Mouse (Mus musculus) left cerebral cortex, postnatal 36 days (tissue): ENCODE measurements around the gene Lgi4. TPM values are rescaled to one million over a fixed set of nuclear protein-coding genes. Genes with fewer than 3 reads are reported as not detected.

Source experiments
- DNase-seq, 2 experiments: peaks; one replicate each; pipeline ENCODE4 v3.0.0; 2021 to 2022; ENCODE audit warnings: low spot score in 2 of 2, mixed read lengths in 1 of 2
- intact Hi-C: fragments of 180-260 bp; cut with DNase I; formaldehyde crosslinking; loops from one replicate; pipeline ENCODE4 v1.15.1; 2025
- microRNA-seq: library from miRNA; unstranded; fragments of <30 nt; microRNA quantifications from one replicate; pipeline ENCODE4 v1.2.0, GENCODE M21; 2022
- total RNA-seq, 2 experiments: library from RNA; stranded (reverse); gene quantifications; 2 replicates each; pipeline ENCODE4 v1.2.3; 2021

The Lgi4 gene
- total RNA-seq, 2 experiments from 2014 or later, result 27.4 to 28.7 TPM

DNA sequence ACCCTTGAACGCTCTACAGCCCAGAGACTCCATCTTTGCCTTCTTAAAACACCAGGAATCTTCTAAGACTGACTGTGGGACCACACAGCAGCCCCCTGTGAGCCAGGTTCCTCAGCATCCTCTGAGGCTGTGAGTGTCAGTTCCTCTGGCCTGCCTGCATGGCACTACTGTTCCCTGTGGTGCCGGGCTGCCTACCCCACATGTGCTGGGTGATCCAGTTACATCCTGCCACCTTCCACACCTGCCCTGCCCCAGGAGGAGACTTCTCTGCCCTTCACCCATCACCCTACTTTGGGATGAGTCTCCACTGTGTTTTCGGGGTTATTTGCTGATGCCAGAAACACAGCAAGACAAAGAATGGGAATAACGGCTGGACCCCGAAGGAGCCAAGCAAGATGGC lies 60.4 kb downstream of the Lgi4 start:
- DNase-seq, result no peak
- intact Hi-C loops, result no loop called here

Small RNAs within 50 kb of the gene (microRNA-seq; reads per million reads assigned to microRNA genes)
- gene Mir7050, result not detected

Other genes with a start within 250 kb of the Lgi4 start
- not detected for gene Ffar2, start 235.6 kb upstream of the Lgi4 start, total RNA-seq
- not detected for gene Ffar3, start 203.2 kb upstream of the Lgi4 start, total RNA-seq
- not detected for gene Ffar1, start 197.8 kb upstream of the Lgi4 start, total RNA-seq
- gene Cd22, start 179.0 kb upstream of the Lgi4 start, total RNA-seq, result not detected
- 100 to 1,000 TPM; 137 to 247 TPM for gene Mag, start 144.5 kb upstream of the Lgi4 start, total RNA-seq
- gene Hamp2, start 134.7 kb upstream of the Lgi4 start, total RNA-seq, result not detected
- gene Hamp, start 115.3 kb upstream of the Lgi4 start, total RNA-seq, result not detected
- 100 to 1,000 TPM; 135 to 147 TPM for gene Usf2, start 102.5 kb upstream of the Lgi4 start, total RNA-seq
- 1 to 10 TPM; 7.0 to 9.8 TPM for gene Lsr, start 85.9 kb upstream of the Lgi4 start, total RNA-seq
- gene Fam187b, start 85.6 kb upstream of the Lgi4 start, total RNA-seq, result not detected
- 10 to 100 TPM; 19.8 to 39.0 TPM for gene Fxyd5, start 16.9 kb upstream of the Lgi4 start, total RNA-seq
- gene Fxyd7, start 7.9 kb upstream of the Lgi4 start, total RNA-seq, result 100 to 1,000 TPM; 184 to 245 TPM
- 10 to 100 TPM; 75.9 to 86.2 TPM for gene Fxyd1, start 2.1 kb upstream of the Lgi4 start, total RNA-seq
- gene Fxyd3, start 17.4 kb downstream of the Lgi4 start, total RNA-seq, result not detected
- 1 to 10 TPM; 2.1 to 4.5 TPM for gene Hpn, start 55.9 kb downstream of the Lgi4 start, total RNA-seq
- 100 to 1,000 TPM; 640 to 844 TPM for gene Scn1b, start 67.7 kb downstream of the Lgi4 start, total RNA-seq
- 100 to 1,000 TPM in 1 of 2 experiments, 10 to 100 TPM in 1; 94.0 to 120 TPM for gene Gramd1a, start 96.6 kb downstream of the Lgi4 start, total RNA-seq
- gene Scgb2b2, start 231.2 kb downstream of the Lgi4 start, total RNA-seq, result not detected
- not detected for gene Scgb1b2, start 232.5 kb downstream of the Lgi4 start, total RNA-seq